Comparison of ENCODE assay signal across 7 mouse cellular contexts in genomic region chr2:70126783-70127182, GRCm38 (mm10).
DNase-seq lines count a peak whose midpoint lies in the region.

No protein-coding gene starts in this region.

- H3K27me3 ChIP-seq in limb, embryonic 10.5 days (ENCODE audit: low read depth, poor library complexity, severe bottlenecking) = peaks cover 45% of the 10 kb centered on the region

- H3K36me3 ChIP-seq in limb, embryonic 10.5 days = no peaks in the 10 kb centered on the region

- H3K4me1 ChIP-seq in limb, embryonic 10.5 days = peaks cover 9% of the 10 kb centered on the region

- WGBS in limb, embryonic 10.5 days = under 1% methylated on average over 13 of the region's 13 CpGs

- no peak overlapping the region for H3K27ac ChIP-seq in limb, embryonic 10.5 days

- H3K9me3 ChIP-seq in limb, embryonic 10.5 days (replicated peaks) = no peaks in the 10 kb centered on the region

- no peak overlapping the region for H3K4me3 ChIP-seq in limb, embryonic 10.5 days

- peak; percentile 70 for DNase-seq in adrenal gland, adult 2 months
- DNase-seq in embryo, embryonic 11.5 days (ENCODE audit: low read depth, low spot score) = peak; percentile 80
- peak; percentile 38 to 86 for DNase-seq in heart, adult 18-20 months
- peak; percentile 66 for DNase-seq in kidney, adult 18-20 months
- DNase-seq in limb, embryonic 10.5 days (ENCODE audit: low spot score) = peak; percentile 87
- DNase-seq in monocyte, adult 2 months (ENCODE audit: low read depth in 1 of 2, low spot score in 2 of 2) = peak; percentile 11 to 44
- peak; percentile 18 to 62 for DNase-seq in spleen, postnatal 14 days (ENCODE audit: low spot score in 2 of 2)

Comparison
In these comparisons a context has a peak if more than half of its experiments do, and no peak if none do; other contexts are left out.
1. DNase-seq: peak in every context shown above with its lines; median percentile 87 in limb, embryonic 10.5 days; 80 in embryo, embryonic 11.5 days; 70 in adrenal gland, adult 2 months; 66 in kidney, adult 18-20 months; 62 in heart, adult 18-20 months; 40 in spleen, postnatal 14 days; 28 in monocyte, adult 2 months.